Mouse (Mus musculus) midbrain, embryonic 13.5 days (tissue): ENCODE measurements around the gene Aff1. TPM values are rescaled to one million over a fixed set of nuclear protein-coding genes. Genes with fewer than 3 reads are reported as not detected.

Experiments
- ATAC-seq: fragments of 200-750 bp; cut with Nextera tagmentation; 2 replicates; pipeline ENCODE4 v1.8.0; 2017; ENCODE audit warnings: mild to moderate bottlenecking, moderate TSS enrichment, moderate library complexity
- H3K27ac ChIP-seq: fragments of 300-500 bp; sonication (generic); 2 replicates; pipeline ENCODE4 v1.5.1; 2015; ENCODE audit warnings: inconsistent platforms, mild to moderate bottlenecking, moderate library complexity
- H3K27me3 ChIP-seq: fragments of 300-500 bp; sonication (generic); 2 replicates; pipeline ENCODE4 v1.6.1; 2015; ENCODE audit warnings: mild to moderate bottlenecking, inconsistent platforms
- H3K36me3 ChIP-seq: fragments of 300-500 bp; sonication (generic); 2 replicates; pipeline ENCODE4 v1.6.1; 2015; ENCODE audit warnings: mild to moderate bottlenecking, inconsistent platforms
- H3K4me1 ChIP-seq: fragments of 300-500 bp; sonication (generic); replicated peaks from 2 replicates; pipeline ENCODE4 v1.6.1; 2015; ENCODE audit warnings: inconsistent platforms
- H3K4me2 ChIP-seq: fragments of 300-500 bp; sonication (generic); replicated peaks from 2 replicates; pipeline ENCODE4 v1.6.1; 2015; ENCODE audit warnings: moderate library complexity, mild to moderate bottlenecking, inconsistent platforms
- H3K4me3 ChIP-seq: fragments of 300-500 bp; sonication (generic); replicated peaks from 2 replicates; pipeline ENCODE4 v1.5.1; 2015; ENCODE audit warnings: mild to moderate bottlenecking, inconsistent platforms
- H3K9ac ChIP-seq: fragments of 300-500 bp; sonication (generic); replicated peaks from 2 replicates; pipeline ENCODE4 v1.6.1; 2015; ENCODE audit warnings: mild to moderate bottlenecking, inconsistent platforms
- H3K9me3 ChIP-seq: fragments of 300-500 bp; sonication (generic); 2 replicates; pipeline ENCODE4 v1.6.1; 2016; ENCODE audit warnings: mild to moderate bottlenecking, inconsistent platforms
- WGBS: fragments of 180-500 bp; shearing (Covaris S2); methylation state at CpG from one replicate; pipeline ENCODE4 v1.1.7; 2015; 5-methylcytosine and 5-hydroxymethylcytosine counted together
- polyA plus RNA-seq: library from polyadenylated mRNA; unstranded; fragments of >200 nt; fragmentation: Nextera tagmentation; extraction: Ambion mirVana; gene quantifications from 2 replicates; pipeline ENCODE4 v1.2.1, GENCODE M21; 2015

Aff1 gene
- polyA plus RNA-seq, 1 experiment from 2014 or later = 2.3 TPM

- H3K4me1 ChIP-seq = 0 out of 2 replicates have a peak, but pooled peaks cover under 1% of the 10 kb centered on the region
- ATAC-seq = no peak
- no peak overlapping the region for H3K4me2 ChIP-seq
- H3K9ac ChIP-seq = no peak overlapping the region
- H3K4me3 ChIP-seq = no peak overlapping the region
- H3K27ac ChIP-seq = no peak overlapping the region
- H3K36me3 ChIP-seq = no peaks in the 10 kb centered on the region
- no peaks in the 10 kb centered on the region; the same call in 1 of the 2 replicates for H3K27me3 ChIP-seq
- H3K9me3 ChIP-seq = no peaks in the 10 kb centered on the region
- WGBS = 84% methylated on average over 6 of the region's 6 CpGs
Observed at GRCm38 (mm10) chr5:103744531-103744930, 52.4 kb downstream of the Aff1 start.

GRCm38 (mm10) chr5:103745635-103746034, 53.5 kb downstream of the Aff1 start:
- Histone ChIP-seq H3K4me1 (0 out of 2 replicates have a peak, but pooled peaks cover 6% of the 10 kb centered on the region), H3K9me3 (no peaks in the 10 kb centered on the region), H3K4me3 (no peak overlapping the region), H3K4me2 (no peak overlapping the region), H3K9ac (no peak overlapping the region), H3K36me3 (no peaks in the 10 kb centered on the region), H3K27ac (no peak overlapping the region), H3K27me3 (no peaks in the 10 kb centered on the region; the same call in none of the 2 replicates)
- ATAC-seq = no peak
- 90% methylated on average over 1 of the region's 1 CpGs for WGBS

GRCm38 (mm10) chr5:103746561-103747085, 54.4 kb downstream of the Aff1 start:
- ATAC-seq = no peak
- no peaks in the 10 kb centered on the region for H3K9me3 ChIP-seq
- no peaks in the 10 kb centered on the region for H3K36me3 ChIP-seq
- H3K9ac ChIP-seq = no peak overlapping the region
- peaks cover 8% of the 10 kb centered on the region for H3K27me3 ChIP-seq
- no peak overlapping the region for H3K4me3 ChIP-seq
- H3K4me2 ChIP-seq = no peak overlapping the region
- 97% methylated on average over 3 of the region's 3 CpGs for WGBS
- H3K27ac ChIP-seq = no peak overlapping the region
- 0 out of 2 replicates have a peak, but pooled peaks cover 6% of the 10 kb centered on the region for H3K4me1 ChIP-seq

GRCm38 (mm10) chr5:103747098-103747497, 54.9 kb downstream of the Aff1 start:
- ATAC-seq = no peak
- 87% methylated on average over 2 of the region's 2 CpGs for WGBS
- H3K36me3 ChIP-seq = no peaks in the 10 kb centered on the region

GRCm38 (mm10) chr5:103748343-103748742, 56.2 kb downstream of the Aff1 start:
- no peaks in the 10 kb centered on the region for H3K9me3 ChIP-seq
- peaks cover 13% of the 10 kb centered on the region; the same call in 1 of the 2 replicates for H3K4me1 ChIP-seq
- no peak overlapping the region for H3K4me3 ChIP-seq
- peaks cover 20% of the 10 kb centered on the region for H3K27me3 ChIP-seq
- no peak overlapping the region for H3K4me2 ChIP-seq
- no peaks in the 10 kb centered on the region for H3K36me3 ChIP-seq
- no peak for ATAC-seq
- no peak overlapping the region for H3K9ac ChIP-seq
- H3K27ac ChIP-seq = no peak overlapping the region

More at GRCm38 (mm10) chr5:103747098-103747497, 54.9 kb downstream of the Aff1 start:
- no peak overlapping the region for H3K27ac ChIP-seq
- no peak overlapping the region for H3K9ac ChIP-seq
- no peaks in the 10 kb centered on the region for H3K9me3 ChIP-seq
- H3K4me1 ChIP-seq = 0 out of 2 replicates have a peak, but pooled peaks cover 6% of the 10 kb centered on the region
- no peak overlapping the region for H3K4me3 ChIP-seq
- H3K27me3 ChIP-seq = peaks cover 8% of the 10 kb centered on the region
- H3K4me2 ChIP-seq = no peak overlapping the region

GRCm38 (mm10) chr5:103749465-103750285, 57.5 kb downstream of the Aff1 start:
- WGBS = 9% methylated on average over 7 of the region's 7 CpGs
- H3K9ac ChIP-seq = no peak overlapping the region
- no peak for ATAC-seq
- H3K9me3 ChIP-seq = no peaks in the 10 kb centered on the region
- H3K4me2 ChIP-seq = no peak overlapping the region
- no peak overlapping the region for H3K27ac ChIP-seq
- no peaks in the 10 kb centered on the region for H3K36me3 ChIP-seq
- peaks cover 20% of the 10 kb centered on the region for H3K27me3 ChIP-seq
- no peak overlapping the region for H3K4me3 ChIP-seq
- H3K4me1 ChIP-seq = peaks cover 13% of the 10 kb centered on the region; the same call in 1 of the 2 replicates

- Histone ChIP-seq H3K27ac (no peak overlapping the region), H3K36me3 (no peaks in the 10 kb centered on the region), H3K9me3 (no peaks in the 10 kb centered on the region), H3K4me2 (peak overlapping the region; percentile 77), H3K4me3 (peak overlapping the region; percentile 73), H3K4me1 (peaks cover 16% of the 10 kb centered on the region; the same call in 1 of the 2 replicates), H3K9ac (peak overlapping the region; percentile 81; the same call in 1 of the 2 replicates), H3K27me3 (peaks cover 46% of the 10 kb centered on the region)
- WGBS = 5% methylated on average over 23 of the region's 23 CpGs
- no peak for ATAC-seq
Observed at GRCm38 (mm10) chr5:103752665-103753510, 60.7 kb downstream of the Aff1 start.

GRCm38 (mm10) chr5:103753511-103754329, 61.5 kb downstream of the Aff1 start:
- Histone ChIP-seq H3K4me1 (peaks cover 16% of the 10 kb centered on the region; the same call in 1 of the 2 replicates), H3K27me3 (peaks cover 47% of the 10 kb centered on the region), H3K36me3 (no peaks in the 10 kb centered on the region), H3K27ac (peak overlapping the region; percentile 79), H3K4me3 (peak overlapping the region; percentile 73), H3K9me3 (no peaks in the 10 kb centered on the region), H3K4me2 (peak overlapping the region; percentile 77), H3K9ac (peak overlapping the region; percentile 81)
- peak; percentile 97 for ATAC-seq
- WGBS = under 1% methylated on average over 85 of the region's 86 CpGs

GRCm38 (mm10) chr5:103754330-103755134, 62.4 kb downstream of the Aff1 start:
- H3K36me3 ChIP-seq = no peaks in the 10 kb centered on the region
- H3K27me3 ChIP-seq = peaks cover 49% of the 10 kb centered on the region
- H3K4me3 ChIP-seq = peak overlapping the region; percentile 73
- H3K9me3 ChIP-seq = no peaks in the 10 kb centered on the region
- H3K4me1 ChIP-seq = peaks cover 15% of the 10 kb centered on the region; the same call in 1 of the 2 replicates
- H3K9ac ChIP-seq = peak overlapping the region; percentile 81
- no peak for ATAC-seq
- WGBS = 3% methylated on average over 42 of the region's 42 CpGs
- peak overlapping the region; percentile 79 for H3K27ac ChIP-seq
- peak overlapping the region; percentile 77 for H3K4me2 ChIP-seq

GRCm38 (mm10) chr5:103755135-103755487, 62.9 kb downstream of the Aff1 start:
- ATAC-seq = no peak
- H3K9me3 ChIP-seq = no peaks in the 10 kb centered on the region
- peaks cover 13% of the 10 kb centered on the region for H3K4me1 ChIP-seq
- peak overlapping the region; percentile 73 for H3K4me3 ChIP-seq
- no peak overlapping the region for H3K27ac ChIP-seq
- H3K4me2 ChIP-seq = peak overlapping the region; percentile 77
- no peaks in the 10 kb centered on the region for H3K36me3 ChIP-seq
- H3K9ac ChIP-seq = peak overlapping the region; percentile 81; the same call in 1 of the 2 replicates
- 51% methylated on average over 3 of the region's 3 CpGs for WGBS
- peaks cover 49% of the 10 kb centered on the region for H3K27me3 ChIP-seq
